Mouse (Mus musculus): ENCODE data around the gene Lbp.

Lbp gene

DNA sequence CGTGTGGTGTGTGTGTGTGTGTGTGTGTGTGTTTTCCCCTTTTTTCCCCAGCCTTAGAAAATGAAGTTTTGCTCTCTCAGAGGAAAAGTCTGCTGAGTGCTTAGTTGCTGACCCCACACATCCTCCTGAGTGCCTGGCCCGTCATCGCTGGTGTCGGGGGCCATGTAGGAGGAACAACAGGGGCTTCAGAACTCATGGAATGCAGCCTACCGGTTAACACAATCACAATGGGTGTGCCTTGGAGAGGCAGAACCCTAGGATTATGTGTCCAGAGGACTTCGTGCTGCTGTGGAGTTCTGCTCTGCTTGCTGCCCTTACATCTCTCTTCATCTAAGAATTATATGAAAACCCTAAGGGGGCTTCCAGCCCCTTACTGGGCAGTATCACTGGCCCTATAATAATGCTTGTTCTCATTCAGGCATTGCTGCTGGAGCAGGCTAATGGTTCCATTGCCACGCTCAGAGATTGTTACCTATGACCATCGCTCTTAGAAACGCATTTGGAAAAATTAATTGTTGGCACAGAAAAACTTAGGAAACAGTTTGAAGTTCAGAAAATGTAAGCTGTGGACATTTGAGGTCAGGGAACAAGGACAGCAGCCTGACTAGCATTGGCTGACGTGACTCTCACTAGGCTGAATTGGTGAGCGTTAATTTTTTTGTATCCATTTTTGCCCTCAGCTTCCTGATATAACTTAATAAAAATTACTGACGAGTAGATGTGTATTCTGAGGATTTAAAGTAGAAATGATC is 59.0 kb downstream of the Lbp start:
- DNase-seq, result no peak

DNA sequence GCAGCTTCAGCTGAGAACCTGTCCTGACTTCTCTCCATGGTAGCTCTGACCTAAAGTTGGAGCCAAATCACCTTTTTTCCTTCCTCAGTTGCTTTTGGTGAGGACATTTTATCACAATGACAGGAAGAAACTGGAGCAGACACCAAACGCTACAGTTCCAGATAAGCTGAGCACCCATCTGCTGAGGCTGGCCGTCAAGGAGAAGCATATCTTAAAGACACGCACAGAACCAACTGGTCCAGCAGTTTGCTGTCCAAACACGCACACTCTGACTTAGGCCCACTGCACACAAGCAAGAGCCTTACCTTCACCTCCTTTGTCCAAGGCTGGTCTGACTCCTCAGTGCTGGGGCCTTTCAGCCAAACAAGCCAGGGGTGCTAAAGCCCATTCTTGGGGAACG is 61.4 kb downstream of the Lbp start:
- DNase-seq, result no peak

DNA sequence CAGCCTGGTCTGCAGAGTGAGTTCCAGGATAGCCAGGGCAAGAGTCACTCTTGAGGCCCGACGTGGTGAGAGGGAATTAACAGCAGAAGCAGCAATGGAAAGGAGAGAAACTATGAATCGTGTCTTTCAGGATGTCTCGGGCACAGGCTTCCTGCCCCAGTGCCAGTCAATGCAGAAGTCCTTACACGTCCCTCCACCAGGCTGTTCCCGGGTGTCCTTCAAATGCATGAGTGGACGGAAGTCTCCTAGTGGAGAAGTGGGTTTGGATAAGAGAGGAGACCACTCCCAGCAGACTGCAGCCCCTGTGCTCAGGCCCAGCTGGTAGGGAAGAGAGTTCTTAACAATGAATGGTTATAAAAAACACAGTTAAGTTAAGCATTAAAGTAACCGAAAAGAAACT is 62.0 kb downstream of the Lbp start:
- DNase-seq, result no peak

DNA sequence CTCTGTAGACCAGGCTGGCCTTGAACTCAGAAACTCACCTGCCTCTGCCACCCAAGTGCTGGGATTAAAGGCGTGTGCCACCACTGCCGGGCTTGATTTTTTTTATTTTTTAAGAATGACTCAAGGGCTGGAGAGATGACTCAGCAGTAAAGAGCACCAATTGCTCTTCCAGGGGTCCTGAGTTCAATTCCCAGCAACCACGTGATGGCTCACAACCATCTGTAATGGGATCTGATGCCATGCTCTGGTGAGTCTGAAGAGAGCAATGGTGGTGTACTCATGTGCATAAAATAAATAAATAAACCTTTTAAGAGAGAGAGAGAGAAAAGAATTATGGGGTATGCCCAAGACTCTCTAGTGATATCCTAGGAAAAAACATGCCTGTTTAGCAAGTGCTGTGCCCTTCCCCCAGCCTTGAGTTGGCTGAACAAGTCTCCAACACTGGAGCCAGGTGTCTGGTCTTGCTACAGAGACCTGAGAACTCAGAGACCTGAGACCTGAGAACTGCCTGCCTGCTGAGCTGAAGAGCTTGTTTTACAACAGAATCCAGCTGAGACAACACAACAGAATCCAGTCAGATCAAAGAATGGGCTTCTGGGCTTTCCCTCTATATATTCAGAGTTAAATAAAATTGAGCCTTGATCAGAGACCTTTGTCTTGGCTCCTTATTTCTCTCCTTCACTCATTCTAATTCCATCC is 63.3 kb downstream of the Lbp start:
- no peak for DNase-seq

DNA sequence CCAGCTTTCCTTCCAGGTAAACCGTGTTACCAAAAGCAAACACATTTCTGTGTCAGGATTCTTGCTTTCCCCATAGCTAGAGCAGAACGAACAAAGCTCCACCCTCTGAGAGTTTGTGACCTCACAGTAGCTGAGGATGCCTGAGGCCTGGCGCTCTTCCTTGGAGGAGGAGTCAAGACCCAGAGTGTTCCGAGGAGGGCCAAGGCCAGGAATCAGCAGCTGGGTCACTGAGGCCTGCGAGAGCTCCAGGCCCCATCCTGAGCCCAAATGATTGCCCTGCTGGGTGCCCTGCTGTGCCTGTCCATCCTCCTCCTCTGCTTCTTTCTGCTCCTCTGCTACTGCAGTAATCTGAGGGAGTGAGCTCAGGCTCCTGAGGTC is 63.9 kb downstream of the Lbp start:
- no peak for DNase-seq

DNA sequence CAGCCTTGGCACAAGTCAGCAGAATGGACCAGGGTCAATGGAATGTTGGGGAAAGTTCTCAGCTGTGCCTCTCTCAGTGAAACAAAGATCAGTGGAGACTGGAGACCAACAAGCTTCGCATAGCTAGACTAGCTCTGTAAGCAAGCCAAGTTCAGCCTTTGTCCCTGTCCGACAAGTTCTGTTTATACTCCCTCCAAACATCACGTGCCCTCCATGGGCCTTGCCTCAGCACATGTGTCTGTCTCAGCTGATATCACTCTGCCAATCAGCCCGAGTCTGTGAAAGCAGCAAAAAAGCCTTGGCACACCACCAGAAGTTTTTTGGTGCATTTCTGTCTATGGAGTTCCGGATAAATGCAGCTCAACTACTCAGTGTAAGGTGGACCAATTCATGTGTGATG is 66.8 kb downstream of the Lbp start:
- DNase-seq, result no peak

DNA sequence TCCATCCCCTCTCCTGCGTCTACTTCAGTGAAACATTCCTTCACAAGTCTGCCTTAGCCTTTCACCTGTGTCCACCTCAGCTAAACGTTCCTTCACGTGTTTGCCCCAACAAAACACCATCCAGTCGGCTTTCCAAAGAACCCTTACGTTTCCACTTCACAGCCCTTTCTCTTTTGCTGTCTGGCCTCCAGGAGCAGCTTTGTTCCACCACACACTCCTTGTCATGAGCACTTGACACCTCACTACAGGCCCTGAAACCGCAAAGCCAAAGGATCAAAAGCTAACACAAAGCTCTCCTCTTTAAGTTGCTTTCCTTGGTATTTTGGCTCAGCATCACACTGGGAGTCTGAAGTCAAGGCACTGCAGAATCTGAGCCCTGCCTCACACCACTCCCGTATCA is 67.2 kb downstream of the Lbp start:
- no peak for DNase-seq

DNA sequence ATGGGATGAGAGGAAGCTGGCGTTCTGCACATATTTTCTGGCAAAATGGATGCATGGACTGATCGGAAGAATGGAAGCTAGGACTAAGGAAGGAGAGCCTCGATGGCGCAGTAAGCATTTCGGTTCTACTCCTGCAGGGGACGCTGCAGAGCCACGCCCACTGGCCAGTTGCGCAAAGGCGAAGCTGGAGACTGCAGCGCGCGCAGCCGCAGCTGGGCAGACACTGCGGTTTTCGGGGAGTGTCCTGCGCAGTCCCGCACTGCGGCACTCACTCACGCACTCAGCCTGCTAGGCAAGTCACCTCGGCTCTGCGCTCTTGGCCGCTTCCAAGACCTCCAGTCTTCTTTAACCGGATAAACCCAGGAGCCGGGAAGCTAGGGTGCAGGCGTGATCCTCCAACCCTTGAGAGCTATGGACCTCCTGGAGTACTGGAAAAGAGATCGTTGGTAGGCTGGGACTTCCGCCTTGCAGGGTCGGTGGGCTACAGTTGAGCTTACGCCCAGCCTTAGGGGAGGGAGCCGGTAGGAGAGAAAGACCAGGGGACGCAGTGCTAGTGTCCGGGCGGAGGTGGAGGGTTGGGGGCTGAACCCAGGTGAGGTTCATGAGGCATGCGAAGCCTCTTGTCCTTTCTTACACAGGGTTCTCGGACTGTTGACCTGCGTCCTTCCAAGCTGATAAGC is 69.3 kb downstream of the Lbp start, which contains the start of gene Snhg11:
TSS of gene Snhg11 (plus strand) at position 196 of the 680 bp plus-strand sequence.
- DNase-seq, result no peak

DNA sequence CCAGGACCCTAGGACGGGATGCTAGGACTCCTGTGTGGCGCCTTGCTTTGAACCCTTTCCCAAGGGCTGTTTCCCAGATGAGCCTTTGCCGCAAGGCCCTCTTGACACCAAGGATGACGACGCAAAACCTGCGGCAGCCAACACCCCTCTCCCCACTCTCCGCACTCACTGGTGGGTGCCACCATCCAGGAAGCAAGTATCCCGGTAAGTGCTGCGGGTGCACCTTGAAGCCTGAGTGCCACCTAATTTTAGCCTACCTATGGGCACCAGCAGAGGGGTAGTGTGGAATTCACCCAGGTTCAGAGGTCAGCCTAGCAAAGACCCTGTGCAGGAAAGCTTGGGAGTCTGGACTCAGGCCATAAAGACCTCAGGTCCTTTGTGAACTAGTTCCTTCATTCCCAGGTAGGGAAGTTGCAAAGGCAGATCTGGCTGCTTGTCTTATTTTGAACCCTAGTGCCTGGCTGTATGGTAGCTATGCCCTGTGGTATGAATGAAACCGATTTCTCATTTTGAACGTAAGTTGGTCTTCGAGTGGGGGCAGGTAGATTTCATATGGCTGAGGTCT is 69.9 kb downstream of the Lbp start:
- DNase-seq, result no peak

DNA sequence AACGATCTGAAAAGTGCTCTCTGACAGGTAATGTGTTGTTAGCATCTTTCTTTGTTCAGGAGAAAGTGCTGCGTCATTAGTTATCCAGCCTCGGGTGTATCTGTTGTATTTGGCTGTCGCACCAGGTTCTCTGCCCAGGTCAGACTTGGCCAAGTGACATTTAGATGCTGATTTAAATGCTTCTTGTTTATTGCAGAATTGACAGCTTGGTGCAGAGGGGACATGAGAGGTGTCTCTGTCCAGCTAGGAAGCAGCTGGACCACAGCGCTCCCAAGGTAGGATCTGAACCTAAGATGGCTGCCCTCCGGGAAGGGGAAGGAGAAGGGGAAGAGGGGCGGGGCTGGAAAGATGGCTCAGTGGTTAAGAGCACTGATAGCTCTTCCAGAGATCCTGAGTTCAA is 70.5 kb downstream of the Lbp start:
- DNase-seq, result no peak

DNA sequence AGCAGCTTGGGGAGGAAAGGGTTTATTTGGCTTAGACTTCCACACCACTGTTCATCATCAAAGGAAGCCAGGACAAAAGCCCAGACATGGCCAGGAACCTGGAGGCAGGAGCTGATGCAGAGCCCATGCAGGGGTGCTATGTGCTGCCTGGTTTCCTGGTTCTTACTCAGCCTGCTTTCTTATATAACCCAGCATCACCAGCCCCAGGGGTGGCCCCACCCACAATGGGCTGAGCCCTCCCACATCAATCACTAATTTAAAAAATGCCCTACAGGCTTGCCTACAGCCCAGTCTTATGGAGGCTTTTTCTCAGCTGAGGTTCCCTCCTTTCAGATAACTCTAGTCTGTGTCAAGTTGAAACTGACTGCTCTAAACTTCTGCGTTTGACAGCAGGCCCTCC is 71.5 kb downstream of the Lbp start:
- DNase-seq, result no peak

DNA sequence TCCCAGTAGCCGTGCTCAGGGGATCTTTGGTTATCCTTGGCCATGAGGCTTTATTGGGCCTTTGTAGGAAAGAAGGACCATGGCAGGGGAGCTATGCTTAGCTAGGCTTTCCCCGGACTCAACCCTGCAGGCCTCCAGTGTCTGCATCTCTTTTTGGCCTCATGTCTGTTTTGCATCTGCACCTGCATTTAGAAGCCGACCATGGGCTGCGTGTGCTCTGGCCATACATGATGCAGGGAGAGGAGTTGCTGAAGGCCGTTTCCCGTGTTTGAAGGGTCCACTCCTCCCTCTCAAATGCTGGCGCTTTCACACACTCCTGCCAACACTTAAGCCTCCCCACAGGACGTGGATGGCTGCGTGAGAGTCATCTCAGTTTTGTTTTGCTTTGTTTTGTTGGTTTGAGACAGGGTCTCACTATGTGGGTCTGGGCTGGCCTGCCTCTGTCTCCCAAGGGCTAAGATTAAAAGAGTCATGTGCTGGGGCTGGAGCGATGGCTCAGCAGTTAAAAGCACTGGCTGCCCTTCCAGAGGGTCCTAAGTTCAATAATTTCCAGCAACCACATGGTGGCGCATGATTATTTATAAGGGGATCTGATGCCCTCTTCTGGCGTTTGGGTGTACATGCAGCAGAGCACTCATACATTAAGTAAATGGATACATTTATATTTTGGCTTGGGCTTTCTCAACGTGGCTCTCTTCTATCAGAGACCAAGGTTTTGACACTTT is 73.2 kb downstream of the Lbp start:
- peak in 1 of 2 experiments; percentile 30 for DNase-seq

Measured in thymus, adult 18-20 months (tissue).